Mouse (Mus musculus) cerebellum, adult 2 months (tissue): ENCODE measurements around the gene Zfp536.

Experiments
- CTCF ChIP-seq: fragments of 200-500 bp; IDR thresholded peaks from 2 replicates; pipeline ENCODE4 v1.5.1; 2011; ENCODE audit warnings: low read depth, mild to moderate bottlenecking, control low read depth, low read length, moderate library complexity, borderline replicate concordance; ENCODE audit not compliant: insufficient read depth
- POLR2A ChIP-seq: fragments of 200-500 bp; IDR thresholded peaks from 2 replicates; pipeline ENCODE4 v1.6.1; 2011; ENCODE audit warnings: low read length, control low read depth, borderline replicate concordance; ENCODE audit not compliant: insufficient read depth

DNA sequence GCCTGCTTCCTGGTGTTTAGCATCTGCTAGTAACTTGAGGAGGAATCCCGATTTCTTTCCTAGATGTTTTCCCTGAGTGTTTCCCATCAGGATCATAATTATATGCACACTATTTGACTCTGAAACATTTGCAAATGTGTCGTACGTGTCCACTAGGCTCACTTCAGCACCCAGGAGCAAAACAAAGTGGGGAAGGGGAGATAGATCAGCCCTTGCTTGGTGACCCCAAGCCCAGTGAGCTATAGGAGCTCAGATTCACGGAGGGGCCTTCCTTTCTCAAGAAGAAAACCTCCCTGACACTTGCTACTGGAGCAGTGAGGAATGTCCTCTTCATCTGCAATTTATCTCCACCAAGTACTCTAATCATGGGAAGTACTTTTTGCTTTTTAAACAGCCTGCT is 40.7 kb downstream of the Zfp536 start:
- TF ChIP-seq CTCF (no peak), POLR2A (no peak)
